Mouse (Mus musculus): ENCODE measurements at regions not wholly inside any gene's neighbourhood (a gene's known extent, or its start where the extent isn't known, plus 50 kb on each side); places are given as distances from the start of the nearest gene placed in this dataset.

DNA sequence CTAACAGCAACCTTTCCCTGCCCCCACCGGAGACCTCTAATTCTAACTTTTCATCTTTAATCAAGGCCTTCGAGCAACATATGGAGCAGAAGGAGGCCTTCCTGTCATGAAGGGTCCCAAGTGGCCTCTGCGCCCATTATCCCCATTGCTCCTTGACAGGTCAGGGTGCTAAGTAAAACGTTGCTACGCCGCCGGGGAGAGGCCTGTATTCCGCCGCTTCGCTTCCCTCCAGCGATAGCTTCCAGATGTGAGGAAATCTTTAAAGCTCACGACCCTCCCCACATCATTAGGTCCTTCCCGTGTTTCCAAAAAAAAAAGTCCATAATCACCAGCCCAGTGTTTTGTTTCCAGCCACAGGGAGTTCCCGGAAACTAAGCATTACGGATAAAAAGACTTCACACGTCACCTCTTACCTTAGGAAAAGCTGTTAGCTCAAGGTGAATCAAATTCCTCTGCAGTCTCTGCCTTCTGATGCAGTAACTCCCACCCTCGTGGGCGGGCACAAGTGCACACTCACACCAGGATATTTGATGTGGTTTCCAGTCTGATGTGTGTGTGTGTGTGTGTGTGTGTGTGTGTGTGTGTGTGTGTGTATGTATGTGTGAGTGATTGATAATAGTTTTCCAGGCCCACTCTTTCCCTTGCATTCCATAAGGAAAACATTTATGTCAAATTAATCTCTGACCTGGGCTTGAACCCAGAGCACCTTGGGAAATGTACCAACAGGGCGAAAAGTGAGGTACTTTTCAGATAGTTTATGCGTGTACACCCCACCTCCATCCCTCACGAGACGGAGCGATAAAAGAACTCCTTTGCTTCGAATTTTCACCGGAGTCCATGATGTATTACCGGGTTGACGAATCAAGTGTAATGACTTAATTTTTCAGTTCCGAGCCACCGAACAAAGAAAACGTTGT lies 107.5 kb downstream of the Gm45692 start:
- DNase-seq (ENCODE audit: extremely low spot score, low read depth, low spot score): peak; percentile 86

DNA sequence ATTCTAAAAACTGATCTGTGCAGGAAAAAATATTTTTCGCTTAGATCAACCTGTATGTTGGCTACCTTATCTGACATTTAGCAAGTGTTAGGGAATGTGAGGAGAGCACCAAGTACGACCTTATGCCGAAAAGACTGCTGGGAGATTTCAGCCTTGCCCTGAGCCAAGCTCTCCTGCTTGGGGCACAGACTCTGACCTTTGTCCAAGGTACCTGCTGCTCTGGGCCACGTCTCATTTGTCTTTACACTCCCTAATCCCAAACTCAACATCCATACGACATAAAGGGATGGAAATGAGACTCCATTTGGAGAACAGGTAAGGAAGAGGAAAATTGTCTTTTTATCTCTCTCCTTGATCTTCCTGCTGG lies 108.2 kb downstream of the Gm45692 start:
- DNase-seq (ENCODE audit: extremely low spot score, low read depth, low spot score): no peak

DNA sequence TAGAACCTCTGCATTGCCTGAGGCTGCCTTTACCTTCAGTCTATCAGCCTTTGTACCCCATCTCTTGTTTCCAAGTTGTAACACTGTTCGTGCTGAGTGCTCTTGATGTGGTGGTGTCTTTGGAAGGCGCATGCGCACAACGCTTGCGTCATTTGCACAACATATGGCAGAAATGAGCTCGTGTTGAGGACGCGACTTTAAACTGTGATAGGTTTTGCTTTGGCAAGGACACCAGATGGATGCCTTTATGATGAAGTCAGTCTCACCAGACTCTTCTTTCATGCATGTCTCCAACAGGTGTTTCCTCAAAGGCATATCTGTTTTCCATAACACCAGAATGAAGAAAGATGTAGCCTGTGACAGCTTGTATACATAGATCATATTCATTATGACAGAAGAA lies 110.2 kb downstream of the Gm45692 start:
- no peak for DNase-seq (ENCODE audit: extremely low spot score, low read depth, low spot score)

DNA sequence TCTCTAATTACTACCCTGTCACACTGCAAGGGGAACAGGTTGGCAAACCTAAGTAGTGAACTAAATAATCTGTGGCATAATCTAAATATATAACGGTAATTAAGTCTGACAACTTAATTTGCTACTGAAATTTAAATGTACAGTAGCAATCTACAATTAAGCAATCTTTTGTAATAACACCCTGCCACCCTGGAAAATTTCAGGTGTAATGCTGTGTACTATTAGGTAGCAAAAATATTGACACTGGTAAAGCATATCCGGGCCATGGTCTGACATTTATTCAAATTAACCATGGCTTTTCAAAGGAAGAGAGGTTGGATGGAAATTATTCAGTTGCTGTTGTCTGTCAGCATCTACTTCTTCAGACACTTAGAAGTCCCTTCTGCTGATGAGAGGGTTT lies 119.7 kb downstream of the Gm45692 start:
- no peak for DNase-seq (ENCODE audit: extremely low spot score, low read depth, low spot score)

DNA sequence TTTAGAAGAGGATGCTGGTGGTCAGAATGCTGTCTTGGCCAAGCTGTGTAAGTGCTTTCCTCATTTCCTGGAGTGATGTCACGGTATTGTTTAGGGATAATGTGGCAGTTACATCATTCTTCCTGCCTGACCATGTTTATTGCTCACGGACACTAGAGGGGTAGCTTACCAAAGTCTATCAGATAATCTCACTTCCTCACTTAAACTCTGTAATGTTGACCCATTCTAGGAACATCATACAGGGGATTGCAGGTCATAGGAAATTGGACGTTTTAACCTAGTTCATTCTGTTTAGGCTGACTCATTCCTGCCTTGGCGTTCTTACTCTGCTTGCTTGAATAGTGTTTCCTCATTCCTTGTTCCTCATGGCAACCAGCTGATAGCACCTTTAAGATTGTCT lies 120.3 kb downstream of the Gm45692 start:
- no peak for DNase-seq (ENCODE audit: extremely low spot score, low read depth, low spot score)

DNA sequence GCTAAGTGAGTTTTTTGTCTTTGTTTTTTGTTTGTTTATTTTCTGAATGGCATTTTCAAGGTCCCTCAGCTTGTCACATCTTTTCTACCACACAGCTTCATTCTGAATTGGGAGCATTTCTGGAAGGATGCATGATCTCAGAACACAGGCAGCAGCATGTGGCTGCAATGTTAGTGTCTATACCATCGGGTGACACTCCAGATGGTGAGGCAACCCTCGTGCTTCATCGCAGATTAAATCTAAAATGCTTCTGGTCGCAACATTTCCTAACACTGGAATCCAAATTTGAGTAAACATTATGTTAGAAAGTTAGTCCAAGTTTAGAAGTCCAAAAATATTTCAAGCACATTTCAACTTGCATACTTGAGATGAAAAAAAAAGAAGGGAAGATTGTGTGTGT lies 124.4 kb downstream of the Gm45692 start:
- no peak for DNase-seq (ENCODE audit: extremely low spot score, low read depth, low spot score)

DNA sequence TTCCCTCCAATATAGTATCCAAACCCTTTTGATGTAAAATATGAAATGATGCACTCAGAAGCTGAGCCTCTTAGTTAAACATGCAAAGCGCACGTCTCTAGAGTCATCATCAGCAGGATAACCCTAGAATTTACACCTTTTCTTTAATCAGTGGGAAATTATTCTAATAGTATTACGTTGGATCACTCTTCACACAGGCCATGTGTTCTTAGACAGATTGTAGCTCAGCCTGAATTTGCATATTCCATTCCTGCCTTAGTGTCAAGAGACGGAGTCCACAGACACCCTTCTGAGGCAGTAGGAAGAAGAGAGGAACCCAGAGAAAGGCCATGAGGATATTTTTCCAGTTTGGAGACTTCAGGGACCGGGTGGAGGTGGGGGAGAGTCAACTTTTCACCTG lies 125.0 kb downstream of the Gm45692 start:
- DNase-seq (ENCODE audit: extremely low spot score, low read depth, low spot score): no peak

DNA sequence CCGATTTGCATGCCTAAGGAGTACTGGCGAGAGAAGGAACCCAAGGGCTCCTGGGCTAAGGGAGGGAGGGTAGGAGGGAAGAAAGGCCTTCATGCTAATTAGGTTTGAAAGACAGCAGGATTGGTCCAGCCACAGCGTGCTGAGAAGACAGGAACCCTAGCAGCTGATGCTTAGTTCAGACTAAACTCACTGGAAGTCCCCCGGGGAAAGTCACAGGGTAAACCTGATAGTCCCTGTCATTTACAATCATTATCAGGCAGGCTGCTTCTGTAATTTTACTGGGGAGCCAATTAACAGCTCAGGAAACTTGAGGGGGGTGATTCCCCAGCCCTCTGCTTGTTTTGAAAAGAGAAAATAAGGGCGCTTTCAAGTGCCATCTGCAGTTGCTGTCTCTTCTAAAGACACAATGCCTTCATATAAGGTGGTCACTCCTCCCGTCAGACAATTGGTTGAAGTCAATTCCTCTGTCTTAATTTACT lies 135.9 kb downstream of the Gm45692 start:
- no peak for DNase-seq (ENCODE audit: extremely low spot score, low read depth, low spot score)

DNA sequence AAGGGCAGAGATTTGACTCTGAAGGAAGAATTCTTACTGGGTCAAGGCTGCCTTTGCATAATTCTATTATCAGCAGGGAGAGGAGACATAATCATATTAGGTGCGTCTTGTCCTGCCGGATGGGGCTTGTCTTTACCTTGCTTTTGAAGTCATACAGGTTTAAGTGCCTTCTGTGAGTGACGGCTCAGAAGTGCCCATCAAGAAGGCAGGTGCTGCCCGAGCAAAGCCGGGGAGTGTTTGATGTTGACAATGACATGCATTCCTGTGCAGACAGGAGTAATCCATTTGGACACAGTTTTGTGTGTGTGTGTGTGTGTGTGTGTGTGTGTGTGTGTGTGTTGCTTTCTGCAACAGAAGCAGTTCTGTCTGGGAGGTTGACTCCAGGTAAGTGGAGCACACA lies 141.0 kb downstream of the Gm45692 start:
- no peak for DNase-seq (ENCODE audit: extremely low spot score, low read depth, low spot score)

DNA sequence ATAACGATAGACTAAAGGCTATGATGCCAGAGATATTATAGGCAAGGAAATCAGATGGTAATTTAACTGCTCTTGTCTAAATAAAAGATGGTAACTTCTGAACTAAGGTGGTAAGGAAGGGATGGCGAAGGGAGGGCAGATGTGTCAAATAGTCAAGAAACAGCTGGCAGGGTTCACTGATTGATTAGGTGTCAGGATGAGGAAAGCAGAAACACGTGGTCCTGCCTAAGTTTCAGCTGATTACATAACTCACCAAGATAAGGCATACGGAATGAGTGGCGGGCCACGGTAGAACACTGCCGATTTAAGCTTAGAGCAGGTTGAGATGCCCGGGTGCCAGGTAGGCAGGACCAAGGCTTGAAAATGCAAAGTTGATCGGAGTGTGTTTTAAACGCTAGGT lies 143.2 kb downstream of the Gm45692 start:
- no peak for DNase-seq (ENCODE audit: extremely low spot score, low read depth, low spot score)

DNA sequence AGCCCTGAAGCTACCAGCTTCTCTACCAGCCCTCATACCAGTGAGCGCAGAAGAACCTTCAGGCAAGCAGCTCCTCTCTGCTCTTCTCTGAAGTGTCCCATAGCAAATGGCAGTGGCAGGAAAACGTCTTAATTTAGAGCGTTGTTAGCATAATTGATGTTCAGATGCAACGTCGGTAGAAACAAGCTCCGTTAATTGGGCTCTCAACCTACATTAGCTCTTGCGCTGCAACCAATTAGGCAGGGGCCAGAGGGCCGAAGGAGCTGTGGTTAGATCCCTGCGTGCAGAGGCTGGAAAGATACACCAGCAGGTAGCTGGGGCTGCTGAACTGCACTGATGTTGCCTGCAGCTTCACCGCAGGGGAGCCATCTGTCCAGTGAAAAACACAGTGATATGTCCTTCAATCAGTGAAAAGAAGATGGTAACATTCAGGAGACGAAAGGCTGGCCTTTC lies 145.6 kb downstream of the Gm45692 start:
- no peak for DNase-seq (ENCODE audit: extremely low spot score, low read depth, low spot score)

DNA sequence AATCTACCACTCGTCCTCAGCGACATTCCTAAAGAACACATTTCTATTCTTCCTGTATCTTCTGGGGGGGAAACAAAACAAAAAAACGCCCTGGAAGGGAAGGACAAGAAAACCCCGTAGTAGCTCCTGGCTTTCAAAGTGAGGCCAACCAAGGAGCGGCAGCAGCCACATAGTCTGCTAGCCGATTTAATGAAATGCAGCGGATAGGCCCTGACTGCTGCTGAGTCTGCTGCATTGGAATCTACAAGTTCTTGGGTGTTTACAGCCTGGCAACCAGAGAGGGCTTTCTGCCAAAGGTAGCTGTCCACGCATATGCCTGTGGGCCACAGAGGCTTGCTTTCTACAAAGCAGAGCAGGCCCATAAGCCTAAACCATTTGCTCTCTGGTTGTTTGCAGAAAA lies 146.0 kb downstream of the Gm45692 start:
- no peak for DNase-seq (ENCODE audit: extremely low spot score, low read depth, low spot score)

DNA sequence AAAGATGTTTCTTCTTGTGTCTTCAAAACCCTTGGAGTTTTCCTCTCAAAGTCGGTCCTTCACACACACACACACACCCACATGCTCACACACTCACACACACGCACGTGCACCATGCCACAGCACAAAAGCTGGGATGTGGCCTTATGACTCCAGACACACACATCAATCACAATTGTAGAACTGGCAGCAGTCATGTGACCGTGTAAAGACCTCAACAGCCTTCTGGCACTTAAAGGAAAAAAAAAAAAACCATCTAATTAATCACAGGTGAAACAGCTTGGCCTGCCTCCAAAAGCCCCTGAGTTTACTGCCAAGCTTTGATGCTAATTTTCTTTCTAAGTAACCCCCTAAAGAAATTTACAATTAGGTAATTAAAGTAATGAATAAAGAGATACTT lies 147.1 kb downstream of the Gm45692 start:
- no peak for DNase-seq (ENCODE audit: extremely low spot score, low read depth, low spot score)

DNA sequence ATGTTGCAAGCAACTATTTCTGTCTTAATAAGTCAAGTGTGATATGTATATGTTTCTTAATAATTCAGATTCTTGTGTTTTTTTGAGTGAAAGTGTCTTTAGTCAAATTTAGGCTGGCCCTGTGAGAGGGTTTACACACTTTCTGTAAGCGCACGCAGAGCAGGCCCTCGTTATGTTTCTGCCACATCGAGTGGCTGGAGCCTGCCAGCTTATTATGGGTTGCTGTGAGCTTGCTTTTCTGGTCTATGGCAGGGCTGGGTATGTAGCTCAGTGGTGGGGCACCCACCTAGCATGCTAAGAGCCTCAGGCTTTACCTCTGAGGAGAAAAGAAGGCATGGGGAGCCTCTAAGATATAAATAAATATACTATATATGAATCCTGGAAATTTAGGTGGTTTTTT lies 148.2 kb downstream of the Gm45692 start:
- DNase-seq (ENCODE audit: extremely low spot score, low read depth, low spot score): no peak

DNA sequence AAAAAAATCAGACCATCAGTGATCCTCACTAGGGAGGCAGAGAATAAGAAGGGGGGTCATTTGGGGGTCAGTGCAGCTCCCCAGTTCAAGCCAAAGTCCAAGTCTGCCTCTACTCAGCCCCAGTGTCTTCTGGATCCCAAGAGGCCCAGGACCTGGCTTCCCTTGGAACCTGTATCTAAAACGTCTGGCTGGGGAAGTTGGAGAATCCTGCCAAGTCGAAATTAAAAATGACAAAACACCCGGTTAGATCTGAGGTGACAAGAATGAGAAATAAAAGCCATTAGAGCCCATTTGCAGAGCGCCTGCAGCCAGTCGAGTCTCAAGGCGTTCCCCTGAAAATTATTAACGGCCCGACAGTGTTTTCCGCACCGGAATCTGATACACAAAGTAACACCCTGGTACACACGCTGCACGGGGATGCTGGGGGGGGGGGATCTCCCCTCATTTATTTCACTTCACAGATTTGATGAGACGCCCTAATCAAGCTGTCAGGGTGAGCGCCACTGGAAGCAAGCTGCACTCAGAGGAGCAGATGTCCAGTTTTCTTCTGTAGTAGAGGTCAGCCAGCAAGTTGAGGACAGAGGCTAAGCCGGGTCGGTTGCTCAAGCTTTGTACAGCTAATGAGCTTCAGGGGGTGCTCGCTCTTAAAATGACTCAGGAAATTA lies 149.5 kb downstream of the Gm45692 start:
- no peak for DNase-seq (ENCODE audit: extremely low spot score, low read depth, low spot score)

DNA sequence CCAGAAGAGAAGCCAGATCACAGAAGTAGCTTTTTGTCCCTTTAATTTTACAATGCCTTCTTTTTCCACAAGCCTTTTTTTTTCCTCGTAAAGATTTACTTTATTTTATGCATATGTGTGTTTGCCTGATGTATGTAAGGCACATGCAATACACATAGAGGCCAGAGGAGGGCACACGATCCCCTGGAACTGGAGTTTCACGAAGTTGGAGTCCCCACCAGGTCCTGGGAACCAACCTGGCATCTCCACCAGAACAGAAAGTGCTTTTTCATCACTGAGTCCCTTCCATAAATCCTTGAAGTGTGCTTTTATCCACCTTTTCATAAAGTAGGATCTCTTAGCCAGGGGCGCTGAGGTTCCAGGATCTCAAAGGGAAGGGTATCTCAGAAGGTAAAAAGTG lies 152.8 kb downstream of the Gm45692 start:
- no peak for DNase-seq (ENCODE audit: extremely low spot score, low read depth, low spot score)

DNA sequence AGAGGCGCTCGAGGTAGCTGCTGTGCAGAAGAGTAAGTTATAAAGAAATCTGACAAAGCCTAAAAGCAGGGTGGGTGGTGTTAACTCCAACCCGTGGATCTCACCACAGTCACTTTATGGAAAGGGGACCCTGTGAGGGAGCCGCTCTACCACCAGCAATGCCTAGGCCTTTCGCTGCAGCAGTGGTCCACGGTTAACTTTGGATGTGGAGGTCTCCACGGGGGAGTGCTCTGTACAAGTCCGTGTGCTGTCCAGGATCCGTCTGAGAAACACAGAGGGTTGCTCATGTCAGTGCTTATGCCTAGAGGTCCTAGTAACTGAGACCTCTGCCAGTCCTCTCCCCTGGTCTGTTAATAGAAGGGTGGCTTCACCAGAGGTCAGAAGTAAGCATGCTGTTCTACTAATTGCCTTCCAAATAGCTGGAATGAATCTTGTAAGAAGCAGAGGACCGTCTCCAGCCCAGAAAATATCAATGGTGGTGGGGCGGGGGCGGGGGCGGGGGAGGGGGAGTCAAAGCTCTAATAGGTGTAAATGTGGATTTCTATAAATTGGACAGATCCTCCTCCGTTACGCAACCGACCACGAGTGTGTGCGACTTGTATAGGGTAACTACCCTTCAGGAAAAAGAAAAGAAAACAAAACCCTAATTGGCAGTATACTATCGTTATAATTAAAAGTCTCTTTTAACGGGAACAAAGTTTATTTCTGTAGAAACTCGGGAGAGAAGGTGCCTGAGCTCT lies 153.5 kb downstream of the Gm45692 start:
- DNase-seq (ENCODE audit: extremely low spot score, low read depth, low spot score): no peak

DNA sequence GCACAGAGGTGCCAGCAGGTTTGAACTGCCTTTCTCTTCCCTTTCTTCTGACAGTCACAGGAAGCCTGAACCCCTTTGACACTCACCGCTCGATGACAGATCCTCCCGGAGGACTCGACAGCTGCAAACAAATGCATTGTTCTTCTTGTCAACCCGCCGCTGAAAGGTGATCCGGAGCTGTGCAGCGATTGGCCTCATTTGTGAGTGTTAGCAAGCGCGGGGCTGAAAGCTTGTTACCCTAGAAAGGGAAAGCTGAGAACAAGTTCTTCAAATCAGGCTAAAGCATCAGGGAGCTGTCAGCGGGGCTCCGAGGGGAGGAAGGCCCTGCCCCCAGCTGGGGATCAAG lies 154.1 kb downstream of the Gm45692 start:
- no peak for DNase-seq (ENCODE audit: extremely low spot score, low read depth, low spot score)

DNA sequence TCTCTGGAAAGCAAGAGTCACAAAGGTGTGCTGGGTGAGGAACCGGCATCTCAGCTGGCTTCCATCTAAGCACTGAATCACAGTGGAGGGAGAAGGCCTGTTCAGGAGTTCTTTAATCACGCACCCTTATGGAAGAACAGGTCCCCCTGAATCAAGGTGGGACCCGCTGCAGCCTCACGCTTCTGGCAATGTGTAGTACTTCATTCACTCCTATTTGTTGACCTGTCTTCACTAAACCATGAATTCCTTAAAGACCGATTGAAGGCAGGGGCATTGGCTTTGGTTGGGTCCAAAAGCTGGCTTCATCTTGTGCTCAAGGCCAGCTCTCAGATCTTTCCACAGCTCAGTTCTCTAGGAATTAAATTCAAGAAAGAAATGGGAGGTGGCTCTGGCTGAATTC lies 154.5 kb downstream of the Gm45692 start:
- no peak for DNase-seq (ENCODE audit: extremely low spot score, low read depth, low spot score)

DNA sequence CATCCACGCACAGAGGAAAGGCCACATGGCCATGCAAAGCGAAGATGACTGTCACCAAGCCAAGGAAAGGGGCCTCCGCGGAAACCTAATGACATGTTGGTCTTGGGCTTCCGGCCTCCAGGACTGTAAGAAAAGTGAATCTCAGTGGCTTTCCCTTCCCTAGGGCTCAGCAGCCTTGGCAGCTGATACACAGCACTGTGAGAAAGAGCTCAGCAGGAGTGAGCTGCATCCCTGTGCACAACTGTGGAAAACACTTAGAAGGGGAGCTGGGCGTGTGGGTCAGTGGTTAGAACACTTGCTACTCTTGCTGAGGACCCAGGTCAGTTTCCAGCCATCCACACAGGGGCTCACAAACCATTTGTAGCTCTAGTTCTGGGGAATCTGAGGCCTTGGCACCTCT lies 155.1 kb downstream of the Gm45692 start:
- DNase-seq (ENCODE audit: extremely low spot score, low read depth, low spot score): no peak

DNA sequence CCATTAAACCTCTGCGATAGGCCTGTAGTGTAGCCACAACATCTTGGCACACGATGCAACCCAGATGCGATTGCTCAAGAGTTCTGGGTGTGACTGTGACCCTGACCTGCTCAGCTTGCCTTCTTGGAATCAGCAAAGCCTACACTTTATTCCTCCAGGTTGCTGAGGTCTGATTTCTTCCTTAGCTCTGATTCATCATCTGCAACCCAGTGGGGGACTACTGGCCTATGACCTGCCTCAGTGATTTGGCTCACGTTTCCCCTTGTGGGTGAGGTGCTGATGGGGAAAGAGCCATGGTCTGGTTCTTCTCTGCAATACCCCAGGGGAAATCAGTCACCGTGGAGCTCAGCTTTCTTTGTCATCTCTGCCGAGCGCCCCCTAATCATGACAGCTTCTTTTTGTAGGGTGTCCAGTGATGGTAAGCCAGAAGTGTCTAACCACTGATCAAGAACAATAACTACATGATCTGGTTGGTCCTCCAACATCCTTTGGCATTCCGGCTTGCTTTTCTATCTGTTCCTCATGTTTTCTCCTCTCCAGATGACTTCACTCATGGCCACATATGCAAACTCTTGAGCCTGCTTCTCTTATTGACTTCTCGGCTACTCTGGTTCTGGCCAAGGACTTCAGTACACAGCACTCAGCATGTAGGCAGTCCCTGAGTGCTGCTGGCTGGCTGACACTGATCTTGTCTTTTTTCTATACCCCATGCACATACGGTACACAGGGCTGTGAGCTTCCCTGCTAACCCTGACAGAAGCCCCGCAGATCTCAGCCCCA lies 163.0 kb downstream of the Gm45692 start:
- no peak for DNase-seq (ENCODE audit: extremely low spot score, low read depth, low spot score)
